Mouse (Mus musculus) CH12.LX (cell line): Measurements from ENCODE around the gene Man2b2. TPM values are rescaled to one million over a fixed set of nuclear protein-coding genes. Genes with fewer than 3 reads are reported as not detected.

Experiments used
- DNase-seq: peaks from one replicate; pipeline ENCODE4 v3.0.0-alpha.2; 2013; ENCODE audit errors: extremely low read depth
- H3K27ac ChIP-seq: 2 replicates; pipeline ENCODE4 v1.5.1; 2012; ENCODE audit warnings: low read depth, mild to moderate bottlenecking, control low read depth, moderate library complexity; ENCODE audit not compliant: insufficient read depth
- H3K27me3 ChIP-seq: replicated peaks from 2 replicates; pipeline ENCODE3; 2012; ENCODE audit warnings: inconsistent platforms
- H3K36me3 ChIP-seq, 2 experiments: replicated peaks in 1 of 2; 2 replicates each; pipeline versions ENCODE3 to v1.6.1; 2012; ENCODE audit warnings: inconsistent platforms in 1 of 2, low read length in 1 of 2, mild to moderate bottlenecking in 1 of 2, mixed read lengths in 1 of 2, moderate library complexity in 1 of 2; ENCODE audit not compliant: control insufficient read depth in 1 of 2, insufficient read depth in 1 of 2
- H3K4me1 ChIP-seq, 2 experiments: 2 replicates each; pipeline ENCODE4 v1.6.1; 2012; ENCODE audit warnings: inconsistent platforms in 1 of 2, moderate library complexity in 1 of 2; ENCODE audit not compliant: insufficient read depth in 2 of 2, control insufficient read depth in 1 of 2
- H3K4me2 ChIP-seq: 2 replicates; pipeline ENCODE4 v1.6.1; 2012; ENCODE audit warnings: low read depth, mild to moderate bottlenecking, control low read depth; ENCODE audit not compliant: poor library complexity, insufficient read depth, severe bottlenecking
- H3K4me3 ChIP-seq, 3 experiments: fragments of 150-350 bp in 1 of 3; sonication (generic) in 1 of 3; replicated peaks in 1 of 3; 2 replicates each; pipeline versions ENCODE3 to v1.5.1; 2011 to 2012; ENCODE audit warnings: low read depth in 2 of 3, low read length in 2 of 3, mild to moderate bottlenecking in 2 of 3, moderate library complexity in 2 of 3, control low read depth in 1 of 3, improper control_type of control experiment in 1 of 3, inconsistent platforms in 1 of 3, mixed read lengths in 1 of 3; ENCODE audit not compliant: poor library complexity in 1 of 3
- H3K79me2 ChIP-seq: replicated peaks from 2 replicates; pipeline ENCODE4 v1.6.1; 2012; ENCODE audit warnings: mild to moderate bottlenecking, moderate library complexity; ENCODE audit not compliant: control insufficient read depth, poor library complexity, insufficient read depth, severe bottlenecking; ENCODE audit errors: extremely low read depth
- H3K9ac ChIP-seq: 2 replicates; pipeline ENCODE4 v1.6.1; 2012; ENCODE audit warnings: low read depth, mild to moderate bottlenecking, control low read depth, moderate library complexity; ENCODE audit not compliant: insufficient read depth
- H3K9me3 ChIP-seq: replicated peaks from 2 replicates; pipeline ENCODE3; 2012; ENCODE audit warnings: low read length, inconsistent platforms, mixed read lengths
- CHD2 ChIP-seq: IDR thresholded peaks from 2 replicates; pipeline ENCODE4 v1.6.1; 2011; ENCODE audit warnings: low read length, improper control_type of control experiment
- CTCF ChIP-seq, 2 experiments: IDR thresholded peaks in 1 of 2; conservative IDR thresholded peaks in 1 of 2; 2 replicates each; pipeline ENCODE4 v1.5.1; 2011 to 2012; ENCODE audit warnings: low read depth in 2 of 2, low read length in 2 of 2, improper control_type of control experiment in 1 of 2, inconsistent platforms in 1 of 2, mild to moderate bottlenecking in 1 of 2, moderate library complexity in 1 of 2
- E2F4 ChIP-seq: IDR thresholded peaks from 2 replicates; pipeline ENCODE4 v1.6.1; 2011; ENCODE audit warnings: low read depth, low read length, improper control_type of control experiment; ENCODE audit not compliant: insufficient replicate concordance
- MEF2A ChIP-seq: IDR thresholded peaks from 2 replicates; pipeline ENCODE4 v1.6.1; 2014; ENCODE audit warnings: low read depth, mild to moderate bottlenecking, inconsistent platforms, low read length, improper control_type of control experiment, borderline replicate concordance
- NELFE ChIP-seq: IDR thresholded peaks from 2 replicates; pipeline ENCODE4 v1.6.1; 2011; ENCODE audit warnings: low read depth, low read length, improper control_type of control experiment
- NRF1 ChIP-seq: IDR thresholded peaks from 2 replicates; pipeline ENCODE4 v1.6.1; 2014; ENCODE audit warnings: low read depth, mild to moderate bottlenecking, inconsistent platforms, low read length, improper control_type of control experiment, moderate library complexity
- POLR2A ChIP-seq: IDR thresholded peaks from 2 replicates; pipeline ENCODE4 v1.6.1; 2011; ENCODE audit warnings: low read depth, mild to moderate bottlenecking, improper control_type of control experiment, low read length
- RAD21 ChIP-seq: IDR thresholded peaks from 2 replicates; pipeline ENCODE4 v1.6.1; 2011; ENCODE audit warnings: low read depth, mild to moderate bottlenecking, low read length, improper control_type of control experiment, moderate library complexity
- SMC3 ChIP-seq: IDR thresholded peaks from 2 replicates; pipeline ENCODE4 v1.6.1; 2011; ENCODE audit warnings: low read depth, low read length, improper control_type of control experiment
- ZNF384 ChIP-seq: IDR thresholded peaks from 2 replicates; pipeline ENCODE4 v1.6.1; 2012; ENCODE audit warnings: low read depth, low read length, improper control_type of control experiment, inconsistent platforms
- dilution Hi-C: fragments of 300-500 bp; cut with MboI; formaldehyde crosslinking; loops from 2 replicates; pipeline ENCODE4 v1.14.3; 2020; ENCODE audit warnings: low sequenced_read_pairs; ENCODE audit not compliant: extremely low pct_unique_long_range_greater_than_20kb, extremely low pct_ligation_motif_present
- in situ Hi-C: fragments of 300-500 bp; cut with MboI; formaldehyde crosslinking; loops from 3 replicates; pipeline ENCODE4 v1.14.3; 2019; ENCODE audit warnings: low sequenced_read_pairs, low pct_ligation_motif_present, low pct_unique_long_range_greater_than_20kb, mixed read lengths
- polyA plus RNA-seq: library from polyadenylated mRNA; unstranded; fragments of >175 nt; gene quantifications from 2 replicates; pipeline ENCODE4 v1.2.1, GENCODE M21; 2012; ENCODE audit warnings: low read depth; ENCODE audit not compliant: insufficient read length
- total RNA-seq, 2 experiments: library from RNA; depleted of rRNA; stranded (reverse); fragments of 300-350 nt in 1 of 2; fragments of >200 nt in 1 of 2; gene quantifications; 2 replicates each; pipeline ENCODE4 v1.2.3; 2012 to 2014

Man2b2 gene
- total and polyA plus RNA-seq, 3 experiments, result 11.9 to 39.4 (median 29.9) TPM

DNA sequence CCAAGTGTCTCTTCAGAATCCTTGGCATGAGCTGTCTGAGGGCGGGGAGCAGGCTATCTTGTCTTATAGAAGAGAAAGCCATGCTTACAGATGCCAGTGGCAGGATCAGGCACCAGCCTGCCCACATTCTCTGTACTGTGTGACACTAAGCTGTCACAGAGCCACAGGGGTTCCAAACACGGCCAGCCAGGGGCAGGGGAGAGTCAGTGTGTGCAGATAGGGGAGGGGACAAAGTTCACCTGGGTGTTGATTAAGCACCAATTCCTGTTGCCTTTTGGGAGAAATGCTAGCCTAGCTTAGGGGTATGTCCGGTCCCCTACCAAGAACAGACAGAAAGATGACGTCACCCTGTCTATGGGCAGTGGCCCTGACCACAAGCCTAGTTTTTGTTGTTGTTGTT is 1.4 kb downstream of the Man2b2 start:
- dilution Hi-C loops, result no loop called here
- DNase-seq, result no peak
- Histone ChIP-seq H3K4me2 (no peak overlapping the region), H3K4me3 (peak overlapping the region in 1 of 3 experiments; percentile 80), H3K27ac (no peak overlapping the region)
- no peak for TF ChIP-seq MEF2A
- no peak for TF ChIP-seq ZNF384
- TF ChIP-seq E2F4, result no peak
- TF ChIP-seq NELFE, result no peak
- TF ChIP-seq POLR2A, result no peak
- TF ChIP-seq, all 38 proteins: peak for 0
- no peaks in the 10 kb centered on the region for H3K79me2 ChIP-seq
- peaks cover 6 to 20% of the 10 kb centered on the region in 2 experiments for H3K4me1 ChIP-seq
- H3K9me3 ChIP-seq, result no peaks in the 10 kb centered on the region
- peaks cover 44 to 52% of the 10 kb centered on the region in 2 experiments for H3K36me3 ChIP-seq
- in situ Hi-C loops, result no loop called here
- H3K27me3 ChIP-seq, result peaks cover 28% of the 10 kb centered on the region
- no peak overlapping the region for H3K9ac ChIP-seq

DNA sequence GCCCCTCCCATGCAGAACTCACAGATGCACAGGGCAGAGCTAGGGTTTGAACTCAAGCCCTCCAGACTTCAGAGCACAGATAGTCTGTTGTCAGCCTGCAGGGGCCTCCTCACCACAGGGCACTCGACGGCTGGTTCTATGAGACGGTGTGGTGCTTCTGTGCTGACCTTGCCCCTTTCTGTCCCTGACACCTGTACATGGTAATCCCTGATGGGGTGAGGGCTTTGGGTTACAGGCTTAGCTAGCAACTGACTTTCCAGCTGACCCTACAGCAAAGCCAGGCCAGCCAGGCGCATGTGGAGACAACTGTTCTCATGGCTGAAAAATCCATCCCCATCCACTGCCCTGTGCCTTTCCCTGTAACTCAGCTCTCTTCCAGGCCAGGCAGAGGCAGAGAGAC is 7.5 kb downstream of the Man2b2 start:
- Histone ChIP-seq H3K27me3 (no peaks in the 10 kb centered on the region), H3K36me3 (peaks cover 91 to 99% of the 10 kb centered on the region in 2 experiments), H3K4me3 (no peak overlapping the region), H3K27ac (no peak overlapping the region)
- in situ Hi-C loops, result no loop called here
- TF ChIP-seq SMC3 (no peak), NRF1 (no peak), ZNF384 (no peak)
- TF ChIP-seq, all 38 proteins: peak for 0
- DNase-seq, result no peak
- H3K9ac ChIP-seq, result no peak overlapping the region
- dilution Hi-C loops, result no loop called here
- H3K4me1 ChIP-seq, result no peaks in the 10 kb centered on the region
- H3K79me2 ChIP-seq, result no peaks in the 10 kb centered on the region
- H3K4me2 ChIP-seq, result no peak overlapping the region
- no peaks in the 10 kb centered on the region for H3K9me3 ChIP-seq

DNA sequence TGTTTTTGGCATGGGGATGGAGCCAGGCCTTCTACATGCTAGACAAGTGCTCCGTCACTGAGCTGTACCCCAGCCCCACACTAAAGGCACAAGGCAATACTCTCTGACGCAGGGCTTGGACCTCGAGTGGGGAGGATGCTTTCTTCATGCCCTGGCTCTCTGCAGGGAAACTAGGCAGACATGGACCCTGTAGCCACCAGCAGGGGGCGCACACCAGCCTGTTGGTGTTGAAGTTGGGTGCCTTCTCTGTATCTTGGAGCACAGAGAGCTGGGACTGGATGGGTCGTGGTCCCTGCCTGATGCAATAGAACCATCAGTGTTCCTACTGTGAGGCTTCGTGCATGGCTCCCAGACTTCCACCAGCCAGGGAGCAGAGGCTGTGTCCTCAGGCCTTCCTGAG is 10.3 kb downstream of the Man2b2 start:
- H3K4me2 ChIP-seq, result no peak overlapping the region
- peaks cover 91 to 99% of the 10 kb centered on the region in 2 experiments for H3K36me3 ChIP-seq

More for the DNA sequence above, 10.3 kb downstream of the Man2b2 start:
- H3K4me1 ChIP-seq, result peaks cover 5 to 21% of the 10 kb centered on the region in 2 experiments
- no peak overlapping the region for H3K4me3 ChIP-seq
- dilution Hi-C loops (no loop called here), in situ Hi-C loops (no loop called here)
- DNase-seq, result peak; percentile 71
- no peaks in the 10 kb centered on the region for H3K79me2 ChIP-seq
- no peak overlapping the region for H3K27ac ChIP-seq
- no peaks in the 10 kb centered on the region for H3K9me3 ChIP-seq
- no peak overlapping the region for H3K9ac ChIP-seq
- TF ChIP-seq CHD2 (no peak), NELFE (no peak), SMC3 (peak; percentile 54), CTCF (conservative IDR thresholded peaks at IDR 0.05 in 1 of 2, IDR thresholded peaks at IDR 0.05 in 1 of 2; ENCODE audit: low read depth in 2 of 2, low read length in 2 of 2) (peak; percentile 73 to 77), RAD21 (peak; percentile 12)
- TF ChIP-seq, all 38 proteins: peak for 3
- no peaks in the 10 kb centered on the region for H3K27me3 ChIP-seq
